Comparison of ENCODE assay signal across 28 mouse cellular contexts in genomic region chr13:110485515-110485914, GRCm38 (mm10).
"Had no signal": no experiment of that assay in that cellular context is flagged by ENCODE, and none has a peak within 500 bp of the region (broad histone marks: within the 10 kb centered on the region; RNA-seq: fewer than 3 reads in every experiment).

No protein-coding gene starts in this region.

- H3K36me3 ChIP-seq: embryonic facial prominence, embryonic 10.5 days; embryonic facial prominence, embryonic 12.5 days; embryonic facial prominence, embryonic 13.5 days; embryonic facial prominence, embryonic 15.5 days; forebrain, embryonic 10.5 days; forebrain, embryonic 12.5 days; forebrain, embryonic 15.5 days had no signal

- DNase-seq: cerebellum, adult 2 months; cerebellum, adult 8-10 months; cerebellum, adult 9-10 months; cerebellum, postnatal 10 days; cerebellum, postnatal 14 days; cerebellum, postnatal 25 days; cerebellum, postnatal 36 days; embryo, embryonic 11 days; forebrain, postnatal 0 days; gastrocnemius, adult 2 months; gastrocnemius, postnatal 10 days; gastrocnemius, postnatal 14 days; gastrocnemius, postnatal 25 days; gastrocnemius, postnatal 36 days; heart, adult 11 months; heart, adult 18-20 months; heart, adult 2 months had no signal

- H3K27ac ChIP-seq: embryonic facial prominence, embryonic 10.5 days; embryonic facial prominence, embryonic 12.5 days; embryonic facial prominence, embryonic 13.5 days; embryonic facial prominence, embryonic 15.5 days; forebrain, embryonic 10.5 days; forebrain, embryonic 12.5 days; forebrain, embryonic 13.5 days; forebrain, embryonic 15.5 days; gastrocnemius, adult 2 months; heart, adult 2 months had no signal

- H3K4me1 ChIP-seq: embryonic facial prominence, embryonic 10.5 days; embryonic facial prominence, embryonic 12.5 days; embryonic facial prominence, embryonic 13.5 days; embryonic facial prominence, embryonic 15.5 days; forebrain, embryonic 10.5 days; forebrain, embryonic 12.5 days; forebrain, embryonic 13.5 days; forebrain, embryonic 15.5 days had no signal

- H3K27me3 ChIP-seq: embryonic facial prominence, embryonic 12.5 days; embryonic facial prominence, embryonic 13.5 days; embryonic facial prominence, embryonic 15.5 days; forebrain, embryonic 12.5 days; forebrain, embryonic 13.5 days; forebrain, embryonic 15.5 days had no signal

- H3K4me3 ChIP-seq: embryonic facial prominence, embryonic 10.5 days; embryonic facial prominence, embryonic 12.5 days; embryonic facial prominence, embryonic 13.5 days; embryonic facial prominence, embryonic 15.5 days; erythroblast, embryonic 14.5 days; forebrain, embryonic 10.5 days; forebrain, embryonic 12.5 days; forebrain, embryonic 13.5 days; forebrain, embryonic 15.5 days; gastrocnemius, adult 2 months; heart, adult 2 months had no signal

- H3K9me3 ChIP-seq: embryonic facial prominence, embryonic 10.5 days; embryonic facial prominence, embryonic 12.5 days; embryonic facial prominence, embryonic 13.5 days; embryonic facial prominence, embryonic 15.5 days; forebrain, embryonic 10.5 days; forebrain, embryonic 12.5 days; forebrain, embryonic 13.5 days; forebrain, embryonic 15.5 days had no signal

- ATAC-seq: forebrain, embryonic 13.5 days; forebrain, embryonic 14.5 days; forebrain, embryonic 15.5 days; forebrain, embryonic 16.5 days; forebrain, postnatal 0 days had no signal
